Mouse (Mus musculus) ES-E14 (cell line): Measurements from ENCODE around the gene 9930021J03Rik.

Experiments used
- CHD2 ChIP-seq: IDR thresholded peaks from 2 replicates; pipeline ENCODE4 v1.6.1; 2014; ENCODE audit warnings: mild to moderate bottlenecking, low read depth, low read length, inconsistent platforms
- HCFC1 ChIP-seq: IDR thresholded peaks from 2 replicates; pipeline ENCODE4 v1.6.1; 2012; ENCODE audit warnings: low read length, inconsistent platforms, borderline replicate concordance; ENCODE audit not compliant: insufficient read depth
- MAFK ChIP-seq: IDR thresholded peaks from 2 replicates; pipeline ENCODE4 v1.6.1; 2014; ENCODE audit warnings: mild to moderate bottlenecking, low read depth, low read length, inconsistent platforms; ENCODE audit not compliant: insufficient read depth
- ZNF384 ChIP-seq: IDR thresholded peaks from 2 replicates; pipeline ENCODE4 v1.6.1; 2012; ENCODE audit warnings: low read depth, low read length, inconsistent platforms

DNA sequence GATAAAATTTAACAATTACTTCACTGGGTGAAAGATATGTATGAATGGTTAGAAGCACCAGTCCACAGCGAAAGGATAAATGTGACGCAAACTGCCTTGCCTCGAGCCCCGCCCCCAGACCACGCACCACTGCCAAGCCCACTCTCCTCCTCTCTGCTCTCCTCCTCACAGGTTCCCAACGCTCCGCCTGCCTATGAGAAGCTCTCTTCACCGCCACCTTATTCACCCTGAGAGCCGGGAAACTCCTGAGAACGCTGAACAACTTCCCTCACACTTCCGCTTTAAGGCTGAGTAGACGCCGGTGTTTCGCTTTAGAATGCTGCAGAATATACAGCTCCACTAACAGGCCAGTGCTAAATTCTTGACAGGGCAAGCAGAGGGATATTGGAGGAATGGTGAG lies 97.8 kb downstream of the 9930021J03Rik start:
- no peak for TF ChIP-seq HCFC1
- no peak for TF ChIP-seq MAFK
- TF ChIP-seq CHD2: no peak
- TF ChIP-seq ZNF384: no peak
